Comparison of ENCODE assay signal across 8 mouse cellular contexts in the genomic region with DNA sequence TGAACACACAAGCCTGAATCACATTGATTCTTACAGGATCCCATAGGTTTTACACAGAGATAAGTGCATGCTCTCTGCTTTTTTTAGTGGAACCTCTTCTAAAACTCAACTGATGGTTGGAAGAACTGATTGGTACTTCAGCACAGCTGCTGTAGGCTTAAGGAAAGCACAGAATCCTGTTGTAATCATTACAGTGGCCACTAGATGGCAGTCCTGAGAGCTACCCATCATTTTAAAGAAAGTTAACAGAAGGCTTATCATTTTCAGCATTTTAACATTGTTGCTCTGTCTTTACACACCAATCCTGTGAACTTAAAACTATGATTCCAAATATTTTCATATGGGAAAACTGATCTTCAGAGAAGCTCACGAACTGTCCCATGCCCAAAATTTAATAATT.
DNase-seq lines count a peak whose midpoint lies in the region; ATAC-seq lines count a peak whose summit lies in the region.

No protein-coding gene starts in this region.

- H3K27ac ChIP-seq in midbrain, embryonic 14.5 days (replicated peaks; ENCODE audit: low read depth, low read length) = no peak overlapping the region
- H3K27ac ChIP-seq in midbrain, embryonic 15.5 days = no peak overlapping the region

- H3K4me1 ChIP-seq in midbrain, embryonic 14.5 days (ENCODE audit: control insufficient read depth, insufficient read depth, low read length) = no peaks in the 10 kb centered on the region
- H3K4me1 ChIP-seq in midbrain, embryonic 15.5 days = no peaks in the 10 kb centered on the region

- intact Hi-C loops in left cerebral cortex, postnatal 4 days (cut with DNase I) = no loop called here

- no peaks in the 10 kb centered on the region for H3K36me3 ChIP-seq in midbrain, embryonic 14.5 days (ENCODE audit: control insufficient read depth, insufficient read depth, low read length)
- no peaks in the 10 kb centered on the region for H3K36me3 ChIP-seq in midbrain, embryonic 15.5 days (replicated peaks)
- H3K36me3 ChIP-seq in splenic B cell, adult 2 months (ENCODE audit: control insufficient read depth, insufficient read depth, low read length, poor library complexity, severe bottlenecking) = no peaks in the 10 kb centered on the region

- no peaks in the 10 kb centered on the region for H3K27me3 ChIP-seq in midbrain, embryonic 14.5 days (ENCODE audit: control insufficient read depth, insufficient read depth, low read length)
- H3K27me3 ChIP-seq in midbrain, embryonic 15.5 days (replicated peaks) = no peaks in the 10 kb centered on the region
- H3K27me3 ChIP-seq in splenic B cell, adult 2 months (ENCODE audit: control insufficient read depth, insufficient read depth, low read length, poor library complexity, severe bottlenecking) = no peaks in the 10 kb centered on the region; the same call in 1 of the 2 replicates

- peak; percentile 26 for DNase-seq in CD4-positive, CD25-positive, alpha-beta regulatory T cell, adult 2 months (ENCODE audit: low read depth, low spot score)
- peak; percentile 80 for DNase-seq in midbrain, embryonic 14.5 days
- DNase-seq in cerebellum, adult 8-10 months = peak; percentile 63
- DNase-seq in heart, postnatal 4 days = peak; percentile 57
- peak; percentile 53 for DNase-seq in left cerebral cortex, postnatal 4 days
- DNase-seq in splenic B cell, adult 2 months (ENCODE audit: low read depth, low spot score) = peak; percentile 9

- no peak overlapping the region for H3K4me2 ChIP-seq in midbrain, embryonic 14.5 days (ENCODE audit: low read length)
- no peak overlapping the region for H3K4me2 ChIP-seq in midbrain, embryonic 15.5 days

- H3K9me3 ChIP-seq in midbrain, embryonic 14.5 days (ENCODE audit: control insufficient read depth, low read length) = no peaks in the 10 kb centered on the region
- no peaks in the 10 kb centered on the region for H3K9me3 ChIP-seq in midbrain, embryonic 15.5 days

- ATAC-seq in CD4-positive, CD25-positive, alpha-beta regulatory T cell, adult 4 months = no peak
- no peak for ATAC-seq in midbrain, embryonic 14.5 days (ENCODE audit: low FRiP score, low TSS enrichment)
- no peak for ATAC-seq in midbrain, embryonic 15.5 days (replicated peaks)

- no peak overlapping the region for H3K9ac ChIP-seq in midbrain, embryonic 14.5 days (replicated peaks; ENCODE audit: low read length)
- no peak overlapping the region for H3K9ac ChIP-seq in midbrain, embryonic 15.5 days

- H3K4me3 ChIP-seq in midbrain, embryonic 14.5 days (replicated peaks; ENCODE audit: low read depth, low read length) = no peak overlapping the region
- H3K4me3 ChIP-seq in midbrain, embryonic 15.5 days = no peak overlapping the region

- 39% methylated on average over 1 of the region's 1 CpGs for WGBS in midbrain, embryonic 14.5 days
- 51% methylated on average over 1 of the region's 1 CpGs for WGBS in midbrain, embryonic 15.5 days

Comparison
In these comparisons a context has a peak if more than half of its experiments do, and no peak if none do; other contexts are left out.
1. DNase-seq: peak in every context shown above with its lines; median percentile 80 in midbrain, embryonic 14.5 days; 63 in cerebellum, adult 8-10 months; 57 in heart, postnatal 4 days; 53 in left cerebral cortex, postnatal 4 days; 26 in CD4-positive, CD25-positive, alpha-beta regulatory T cell, adult 2 months; 9 in splenic B cell, adult 2 months.